Mouse (Mus musculus) lung, adult 2 months (tissue): ENCODE measurements around the gene Gorasp1. TPM values are rescaled to one million over a fixed set of nuclear protein-coding genes. Genes with fewer than 3 reads are reported as not detected.
A peak's percentile ranks its signal among the peaks of the same experiment; 100 is the strongest.

Experiments
- DNase-seq: peaks from one replicate; pipeline ENCODE4 v3.0.0; 2022
- H3K4me1 ChIP-seq: fragments of 200-500 bp; 2 replicates; pipeline ENCODE4 v1.6.1; 2011; ENCODE audit warnings: low read length; ENCODE audit not compliant: control insufficient read depth, insufficient read depth
- H3K4me3 ChIP-seq: fragments of 200-500 bp; replicated peaks from 2 replicates; pipeline ENCODE3; 2011; ENCODE audit warnings: low read depth, mild to moderate bottlenecking, control low read depth, low read length; ENCODE audit errors: extremely low read depth
- CTCF ChIP-seq: fragments of 200-500 bp; IDR thresholded peaks from 2 replicates; pipeline ENCODE4 v1.5.1; 2011; ENCODE audit warnings: mild to moderate bottlenecking, low read length, control low read depth; ENCODE audit not compliant: insufficient read depth
- POLR2A ChIP-seq: fragments of 200-500 bp; IDR thresholded peaks from 2 replicates; pipeline ENCODE4 v1.6.1; 2011; ENCODE audit warnings: low read depth, mild to moderate bottlenecking, control low read depth, low read length, borderline replicate concordance; ENCODE audit errors: extremely low read depth
- WGBS: fragments of 180-500 bp; shearing (Covaris S2); methylation state at CpG from one replicate; pipeline ENCODE4 v1.1.7; 2018; 5-methylcytosine and 5-hydroxymethylcytosine counted together
- polyA plus RNA-seq: library from polyadenylated mRNA; depleted of rRNA; stranded (reverse); fragments of >200 nt; gene quantifications from 2 replicates; pipeline ENCODE4 v1.2.3, GENCODE M21; 2012

The Gorasp1 gene
- polyA plus RNA-seq, 1 experiment: 16.2 TPM

GRCm38 (mm10) chr9:119908708-119909107 lies 28.7 kb downstream of the Gorasp1 start:
- H3K4me3 ChIP-seq: no peak overlapping the region
- no peak for DNase-seq
- TF ChIP-seq POLR2A (no peak), CTCF (no peak)
- 96% methylated on average over 3 of the region's 3 CpGs for WGBS
- H3K4me1 ChIP-seq: no peaks in the 10 kb centered on the region

- Histone ChIP-seq H3K4me1 (no peaks in the 10 kb centered on the region), H3K4me3 (no peak overlapping the region)
- TF ChIP-seq POLR2A: no peak
- no peak for TF ChIP-seq CTCF
- DNase-seq: no peak
- WGBS: 77% methylated on average over 12 of the region's 12 CpGs
Observed at GRCm38 (mm10) chr9:119902410-119903151, 34.8 kb downstream of the Gorasp1 start.

GRCm38 (mm10) chr9:119899446-119899845 lies 37.9 kb downstream of the Gorasp1 start:
- Histone ChIP-seq H3K4me3 (no peak overlapping the region), H3K4me1 (peaks cover 7% of the 10 kb centered on the region)
- DNase-seq: no peak
- no peak for TF ChIP-seq POLR2A
- TF ChIP-seq CTCF: no peak
- 91% methylated on average over 2 of the region's 2 CpGs for WGBS

- under 1% methylated on average over 58 of the region's 71 CpGs for WGBS
- Histone ChIP-seq H3K4me1 (peaks cover 7% of the 10 kb centered on the region), H3K4me3 (peak overlapping the region; percentile 78)
- no peak for DNase-seq
- TF ChIP-seq POLR2A: no peak
- no peak for TF ChIP-seq CTCF
Observed at GRCm38 (mm10) chr9:119895040-119895721, 42.2 kb downstream of the Gorasp1 start.

DNA sequence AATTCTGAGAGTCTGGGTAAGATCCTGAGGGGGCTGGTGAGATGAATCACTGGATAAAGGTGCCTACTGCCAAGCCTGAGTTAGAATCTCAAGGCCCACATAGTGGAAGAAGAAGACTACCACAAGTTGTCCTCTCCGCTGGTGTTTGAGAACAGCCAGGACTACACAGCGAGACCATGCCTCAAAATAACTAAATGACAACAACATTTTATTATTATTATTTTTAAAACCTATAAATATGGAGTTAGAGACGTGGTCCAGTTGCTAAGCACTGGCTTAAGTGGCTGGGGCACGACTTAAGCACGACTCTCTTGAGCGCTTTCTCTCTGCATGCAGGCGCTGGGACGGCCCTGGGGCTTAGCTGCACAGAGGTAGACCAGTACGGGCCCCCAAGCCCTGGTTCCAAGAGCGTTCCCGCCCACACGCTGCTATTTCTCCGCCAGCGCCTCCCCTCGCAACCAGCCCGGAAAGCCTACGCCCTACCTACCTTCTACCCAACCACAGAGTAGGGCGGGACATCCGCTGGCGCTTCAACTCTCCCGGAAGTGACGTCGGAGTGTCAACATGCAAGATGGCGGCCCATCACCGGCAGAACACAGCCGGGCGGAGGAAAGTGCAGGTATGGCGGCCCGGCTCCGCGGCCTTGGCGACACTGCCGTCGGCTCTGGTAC lies 42.9 kb downstream of the Gorasp1 start, which contains the start of gene Wdr48:
TSS of gene Wdr48 (plus strand) at position 540 of the 671 bp plus-strand sequence.
- peak; percentile 96 for DNase-seq
- TF ChIP-seq POLR2A (peak; percentile 75; the same call in 1 of the 2 replicates), CTCF (no peak)
- 3% methylated on average over 34 of the region's 34 CpGs for WGBS
- H3K4me3 ChIP-seq: peak within 1 kb of the TSS; percentile 78
- peaks cover 7% of the 10 kb centered on the region for H3K4me1 ChIP-seq

- peaks cover 7% of the 10 kb centered on the region for H3K4me1 ChIP-seq
- TF ChIP-seq CTCF (no peak), POLR2A (no peak)
- DNase-seq: no peak
- whole genome bisulfite sequencing: 88% methylated on average over 5 of the region's 5 CpGs
- H3K4me3 ChIP-seq: no peak overlapping the region
Observed at GRCm38 (mm10) chr9:119893881-119894280, 43.5 kb downstream of the Gorasp1 start.

GRCm38 (mm10) chr9:119890692-119891091 lies 46.7 kb downstream of the Gorasp1 start:
- 55% methylated on average over 2 of the region's 2 CpGs for WGBS
- Histone ChIP-seq H3K4me3 (no peak overlapping the region), H3K4me1 (peaks cover 4% of the 10 kb centered on the region)
- DNase-seq: no peak
- TF ChIP-seq CTCF (peak; percentile 13; the same call in 1 of the 2 replicates), POLR2A (no peak)

- H3K4me1 ChIP-seq: no peaks in the 10 kb centered on the region
- H3K4me3 ChIP-seq: no peak overlapping the region
- TF ChIP-seq POLR2A (no peak), CTCF (no peak)
- DNase-seq: no peak
- 85% methylated on average over 9 of the region's 9 CpGs for WGBS
Observed at GRCm38 (mm10) chr9:119889446-119889845, 47.9 kb downstream of the Gorasp1 start.

GRCm38 (mm10) chr9:119888843-119889246 lies 48.5 kb downstream of the Gorasp1 start:
- TF ChIP-seq CTCF: no peak
- TF ChIP-seq POLR2A: no peak
- no peak for DNase-seq
- 57% methylated on average over 2 of the region's 2 CpGs for WGBS
- H3K4me1 ChIP-seq: no peaks in the 10 kb centered on the region
- no peak overlapping the region for H3K4me3 ChIP-seq
